In genomic region chr11:116530187-116531147, GRCm38 (mm10) we compare ENCODE assay signal across 7 mouse cellular contexts. TPM values are rescaled to one million over a fixed set of nuclear protein-coding genes. Genes with fewer than 3 reads are reported as not detected.
DNase-seq lines count a peak whose midpoint lies in the region; ATAC-seq and TF ChIP-seq lines count a peak whose summit lies in the region.

Gene Sphk1, plus strand, starts transcription at chr11:116530925.

- H3K27ac ChIP-seq in MEL (ENCODE audit: control insufficient read depth, low read depth, low read length), result peak within 1 kb of the TSS; percentile 3; the same call in 1 of the 2 replicates
- H3K27ac ChIP-seq in forebrain, postnatal 0 days (ENCODE audit: low read depth, low read length), result no peak within 1 kb of the TSS
- H3K27ac ChIP-seq in limb, embryonic 14.5 days (replicated peaks; ENCODE audit: low read depth, low read length), result no peak within 1 kb of the TSS

- H3K9me3 ChIP-seq in MEL (replicated peaks; ENCODE audit: insufficient read depth, low read length), result no peaks in the 10 kb centered on the region
- H3K9me3 ChIP-seq in forebrain, postnatal 0 days (ENCODE audit: low read length), result no peaks in the 10 kb centered on the region
- H3K9me3 ChIP-seq in limb, embryonic 14.5 days (ENCODE audit: control insufficient read depth, low read length), result no peaks in the 10 kb centered on the region

- no peak within 1 kb of the TSS for H3K4me3 ChIP-seq in C2C12 (ENCODE audit: insufficient read depth, poor library complexity, severe bottlenecking)
- peak within 1 kb of the TSS; percentile 80 to 83 for H3K4me3 ChIP-seq in MEL (ENCODE audit: control insufficient read depth in 1 of 2, insufficient read depth in 1 of 2, low read depth in 2 of 2, low read length in 2 of 2)
- H3K4me3 ChIP-seq in forebrain, postnatal 0 days (ENCODE audit: low read depth, low read length), result peak within 1 kb of the TSS; percentile 45
- peak within 1 kb of the TSS; percentile 58 for H3K4me3 ChIP-seq in limb, embryonic 14.5 days (replicated peaks; ENCODE audit: low read length)
- H3K4me3 ChIP-seq in myocyte, result peak within 1 kb of the TSS; percentile 76

- TF ChIP-seq CTCF in C2C12 (IDR thresholded peaks at IDR 0.05; ENCODE audit: control insufficient read depth, insufficient read depth, insufficient read length) (no peak), MEL (IDR thresholded peaks at IDR 0.05 in 2 of 3, conservative IDR thresholded peaks at IDR 0.05 in 1 of 3; ENCODE audit: control insufficient read depth in 1 of 3, insufficient read depth in 1 of 3, low read depth in 2 of 3, low read length in 3 of 3, poor library complexity in 1 of 3, severe bottlenecking in 1 of 3) (no peak)
- TF ChIP-seq CTCF in forebrain, postnatal 0 days (IDR thresholded peaks at IDR 0.05; ENCODE audit: low read depth), result no peak

- TF ChIP-seq RAD21 in MEL (IDR thresholded peaks at IDR 0.05; ENCODE audit: low read depth, low read length), result no peak

- H3K9ac ChIP-seq in MEL (ENCODE audit: control insufficient read depth, low read depth, low read length, poor library complexity, severe bottlenecking), result peak within 1 kb of the TSS; percentile 85
- no peak within 1 kb of the TSS for H3K9ac ChIP-seq in forebrain, postnatal 0 days
- H3K9ac ChIP-seq in limb, embryonic 14.5 days (ENCODE audit: low read depth, low read length, severe bottlenecking), result peak within 1 kb of the TSS; percentile 62

- H3K4me2 ChIP-seq in forebrain, postnatal 0 days (ENCODE audit: low read depth), result peak within 1 kb of the TSS; percentile 93
- peak within 1 kb of the TSS; percentile 99 for H3K4me2 ChIP-seq in limb, embryonic 14.5 days (replicated peaks; ENCODE audit: low read depth, low read length, severe bottlenecking)
- peak within 1 kb of the TSS; percentile 100 for H3K4me2 ChIP-seq in myocyte (ENCODE audit: low read depth)

- H3ac ChIP-seq in C2C12 (ENCODE audit: control insufficient read depth, insufficient read length, low read depth) (peak within 1 kb of the TSS; percentile 45), myocyte (ENCODE audit: control insufficient read depth, insufficient read length) (no peak within 1 kb of the TSS)

- TF ChIP-seq EP300 in MEL (IDR thresholded peaks at IDR 0.05; ENCODE audit: low read depth in 1 of 2, low read length in 2 of 2), result no peak

- peaks cover 0 to 9% of the 10 kb centered on the region in 2 experiments; a peak in 3 of 4 replicates for H3K4me1 ChIP-seq in MEL (ENCODE audit: control insufficient read depth in 1 of 2, insufficient read depth in 2 of 2, low read length in 2 of 2)
- peaks cover 15% of the 10 kb centered on the region for H3K4me1 ChIP-seq in forebrain, postnatal 0 days (ENCODE audit: insufficient read depth)
- peaks cover 30% of the 10 kb centered on the region for H3K4me1 ChIP-seq in limb, embryonic 14.5 days (ENCODE audit: control insufficient read depth, insufficient read depth, low read length)

- TF ChIP-seq POLR2A in MEL (IDR thresholded peaks at IDR 0.05; ENCODE audit: control insufficient read depth in 1 of 2, insufficient read depth in 1 of 2, low read depth in 1 of 2, low read length in 2 of 2, poor library complexity in 1 of 2), result no peak
- TF ChIP-seq POLR2A in limb, embryonic 14.5 days (IDR thresholded peaks at IDR 0.05; ENCODE audit: borderline replicate concordance, extremely low read depth, insufficient read depth, insufficient read length), result no peak
- no peak for TF ChIP-seq POLR2A in myocyte (IDR thresholded peaks at IDR 0.05; ENCODE audit: insufficient read length, low read depth)

- H3K27me3 ChIP-seq in C2C12 (ENCODE audit: control insufficient read depth, insufficient read depth, insufficient read length) (no peaks in the 10 kb centered on the region), MEL (ENCODE audit: control insufficient read depth in 1 of 2, insufficient read depth in 2 of 2, low read length in 2 of 2) (no peaks in the 10 kb centered on the region), myocyte (ENCODE audit: control insufficient read depth, insufficient read depth, insufficient read length) (no peaks in the 10 kb centered on the region)
- H3K27me3 ChIP-seq in forebrain, postnatal 0 days (ENCODE audit: insufficient read depth, low read length), result peaks cover 40% of the 10 kb centered on the region
- peaks cover 45% of the 10 kb centered on the region for H3K27me3 ChIP-seq in limb, embryonic 14.5 days (ENCODE audit: control insufficient read depth, insufficient read depth, low read length)

- no peak for ATAC-seq in forebrain, postnatal 0 days
- ATAC-seq in limb, embryonic 14.5 days (ENCODE audit: low FRiP score, low read depth), result no peak

- H3K36me3 ChIP-seq in C2C12 (ENCODE audit: control insufficient read depth, insufficient read depth) (no peaks in the 10 kb centered on the region), MEL (ENCODE audit: control insufficient read depth in 1 of 2, insufficient read depth in 2 of 2, low read length in 2 of 2) (peaks cover 0 to 5% of the 10 kb centered on the region in 2 experiments; a peak in 2 of 4 replicates), myocyte (ENCODE audit: control insufficient read depth, insufficient read depth) (no peaks in the 10 kb centered on the region)
- H3K36me3 ChIP-seq in forebrain, postnatal 0 days (ENCODE audit: insufficient read depth), result peaks cover under 1% of the 10 kb centered on the region; the same call in 1 of the 2 replicates
- H3K36me3 ChIP-seq in limb, embryonic 14.5 days (ENCODE audit: control insufficient read depth, insufficient read depth, low read length), result no peaks in the 10 kb centered on the region

- H3K79me3 ChIP-seq in C2C12 (ENCODE audit: low read depth), result no peaks in the 10 kb centered on the region

- DNase-seq in MEL (ENCODE audit: low read depth, low spot score), result peak; percentile 31
- DNase-seq in forebrain, postnatal 0 days, result no peak
- peak; percentile 27 for DNase-seq in limb, embryonic 14.5 days (ENCODE audit: low spot score)
- no peak for DNase-seq in B cell, adult 2 months
- no peak for DNase-seq in spleen, adult 18-20 months

- peaks cover 13% of the 10 kb centered on the region for H3K79me2 ChIP-seq in C2C12 (ENCODE audit: control insufficient read depth, insufficient read depth)
- peaks cover 35% of the 10 kb centered on the region for H3K79me2 ChIP-seq in MEL (ENCODE audit: control insufficient read depth, insufficient read depth, low read length, poor library complexity)
- H3K79me2 ChIP-seq in myocyte (ENCODE audit: control insufficient read depth, insufficient read depth), result no peaks in the 10 kb centered on the region

- 23% methylated on average over 11 of the region's 11 CpGs for WGBS in forebrain, postnatal 0 days
- 33% methylated on average over 11 of the region's 11 CpGs for WGBS in limb, embryonic 14.5 days

TF ChIP-seq in C2C12, 6 proteins besides CTCF, POLR2A, EP300 and RAD21:
- no peak for TF ChIP-seq MYOD1 (IDR thresholded peaks at IDR 0.05; ENCODE audit: control insufficient read depth, insufficient read length, low read depth)
- TF ChIP-seq MYOG (IDR thresholded peaks at IDR 0.05; ENCODE audit: control insufficient read depth, extremely low read depth, insufficient read length), result no peak
- TF ChIP-seq USF1 (IDR thresholded peaks at IDR 0.05; ENCODE audit: low read depth), result no peak
- no peak for TF ChIP-seq MAX (IDR thresholded peaks at IDR 0.05)
- TF ChIP-seq FOSL1 (IDR thresholded peaks at IDR 0.05; ENCODE audit: insufficient read depth, low read length, poor library complexity, severe bottlenecking), result no peak
- TF ChIP-seq CEBPB (IDR thresholded peaks at IDR 0.05; ENCODE audit: low read depth), result no peak

TF ChIP-seq in MEL, 35 proteins besides CTCF, POLR2A, EP300 and RAD21:
- TF ChIP-seq ZKSCAN1 (IDR thresholded peaks at IDR 0.05; ENCODE audit: low read depth, low read length) (no peak), JUND (IDR thresholded peaks at IDR 0.05; ENCODE audit: low read depth, low read length) (peak; percentile 90; the same call in 1 of the 2 replicates), MAFK (IDR thresholded peaks at IDR 0.05; ENCODE audit: borderline replicate concordance, low read depth, low read length) (no peak)

TF ChIP-seq in myocyte, 11 proteins besides CTCF, POLR2A, EP300 and RAD21:
- TF ChIP-seq TCF3 (IDR thresholded peaks at IDR 0.05; ENCODE audit: insufficient read length, low read depth), result no peak
- no peak for TF ChIP-seq E2F4 (IDR thresholded peaks at IDR 0.05; ENCODE audit: insufficient read depth)
- no peak for TF ChIP-seq POLR2AphosphoS2 (IDR thresholded peaks at IDR 0.05; ENCODE audit: insufficient read length, low read depth)
- TF ChIP-seq REST (IDR thresholded peaks at IDR 0.05; ENCODE audit: insufficient read depth, insufficient read length), result no peak
- no peak for TF ChIP-seq MAX (IDR thresholded peaks at IDR 0.05; ENCODE audit: low read depth)
- no peak for TF ChIP-seq CEBPB (IDR thresholded peaks at IDR 0.05; ENCODE audit: insufficient read depth, poor library complexity, severe bottlenecking)
- no peak for TF ChIP-seq MYOD1 (IDR thresholded peaks at IDR 0.05; ENCODE audit: control insufficient read depth in 1 of 3, insufficient read length in 2 of 3, low read depth in 2 of 3)
- no peak for TF ChIP-seq MYOG (IDR thresholded peaks at IDR 0.05; ENCODE audit: control insufficient read depth in 1 of 3, insufficient read depth in 1 of 3, insufficient read length in 2 of 3, low read depth in 2 of 3)
- no peak for TF ChIP-seq SRF (IDR thresholded peaks at IDR 0.05; ENCODE audit: control insufficient read depth, insufficient read length, low read depth)
- TF ChIP-seq USF1 (IDR thresholded peaks at IDR 0.05; ENCODE audit: low read depth), result no peak
- TF ChIP-seq TCF12 (IDR thresholded peaks at IDR 0.05; ENCODE audit: insufficient read depth, poor library complexity, severe bottlenecking), result no peak

RNA-seq across cellular contexts. Expression of gene Sphk1, which starts in this region (rescaled TPM):
- 11.3 TPM for polyA plus RNA-seq in C2C12 (2012; fragmentation: generic; extraction: Trizol)
- 77.5 and 127 TPM in 2 replicates for total RNA-seq in MEL (2012; rRNA removed)
- polyA plus RNA-seq in MEL (2012; ENCODE audit: insufficient read depth in 1 of 2, insufficient read length in 2 of 2, low read depth in 1 of 2, low replicate concordance in 2 of 2, missing spikeins in 1 of 2), result 10 to 100 TPM in 1 of 2 experiments, not detected in 1; 53.5 TPM
- total RNA-seq in forebrain, postnatal 0 days (2014; rRNA removed), result 12.7 and 13.8 TPM in 2 replicates
- 8.7 and 10.2 TPM in 2 replicates for polyA plus RNA-seq in forebrain, postnatal 0 days (2015; fragmentation: Nextera tagmentation; extraction: Ambion mirVana)
- polyA plus RNA-seq in limb, embryonic 14.5 days (2012; rRNA removed), result 3.8 and 4.7 TPM in 2 replicates
- polyA plus RNA-seq in limb, embryonic 14.5 days (2014; fragmentation: Nextera tagmentation; extraction: Ambion mirVana), result 3.2 and 3.4 TPM in 2 replicates
- 24.5 TPM for polyA plus RNA-seq in myocyte (2012; fragmentation: generic; extraction: Trizol)

Comparison
In these comparisons a context has a peak if more than half of its experiments do, and no peak if none do; other contexts are left out.
1. DNase-seq: peak in MEL (single experiment) and limb, embryonic 14.5 days (single experiment); none in forebrain, postnatal 0 days (single experiment), B cell, adult 2 months (0 of 2) and spleen, adult 18-20 months (0 of 2).
2. Peak in every context shown above with its lines, with median percentiles within 50 percentile points of each other: H3K4me2 ChIP-seq.